Comparison of ENCODE assay signal across 8 mouse cellular contexts in genomic region chr6:95223537-95223936, GRCm38 (mm10).
DNase-seq lines count a peak whose midpoint lies in the region; ATAC-seq and TF ChIP-seq lines count a peak whose summit lies in the region.

No protein-coding gene starts in this region.

- H3K4me3 ChIP-seq in cortical plate, adult 2 months (ENCODE audit: insufficient read depth, low read length) = no peak overlapping the region
- H3K4me3 ChIP-seq in kidney, postnatal 0 days (replicated peaks; ENCODE audit: low read depth, low read length) = no peak overlapping the region
- no peak overlapping the region for H3K4me3 ChIP-seq in liver, embryonic 13.5 days (replicated peaks)

- H3K9ac ChIP-seq in kidney, postnatal 0 days (ENCODE audit: low read depth, low read length) = no peak overlapping the region
- H3K9ac ChIP-seq in liver, embryonic 13.5 days = no peak overlapping the region

- no peak for TF ChIP-seq POLR2A in cortical plate, adult 2 months (IDR thresholded peaks at IDR 0.05; ENCODE audit: extremely low read depth, insufficient read depth, low read length)

- H3K4me1 ChIP-seq in cortical plate, adult 2 months (ENCODE audit: control insufficient read depth, insufficient read depth, low read length) = peaks cover 2% of the 10 kb centered on the region; the same call in 1 of the 2 replicates
- H3K4me1 ChIP-seq in kidney, postnatal 0 days (replicated peaks; ENCODE audit: insufficient read depth, low read length) = no peaks in the 10 kb centered on the region
- H3K4me1 ChIP-seq in liver, embryonic 13.5 days (replicated peaks) = no peaks in the 10 kb centered on the region

- H3K4me2 ChIP-seq in kidney, postnatal 0 days (ENCODE audit: low read length) = no peak overlapping the region
- no peak overlapping the region for H3K4me2 ChIP-seq in liver, embryonic 13.5 days

- 22% methylated on average over 7 of the region's 7 CpGs for WGBS in kidney, postnatal 0 days
- 26% methylated on average over 7 of the region's 7 CpGs for WGBS in liver, embryonic 13.5 days (ENCODE audit: insufficient replicate concordance)

- H3K9me3 ChIP-seq in kidney, postnatal 0 days (replicated peaks; ENCODE audit: low read length) = no peaks in the 10 kb centered on the region
- H3K9me3 ChIP-seq in liver, embryonic 13.5 days (replicated peaks) = no peaks in the 10 kb centered on the region

- TF ChIP-seq CTCF in cortical plate, adult 2 months (IDR thresholded peaks at IDR 0.05; ENCODE audit: extremely low read depth, insufficient read depth, low read length) = peak; percentile 93
- TF ChIP-seq CTCF in kidney, postnatal 0 days (IDR thresholded peaks at IDR 0.05; ENCODE audit: low read depth) = peak; percentile 98

- H3K27ac ChIP-seq in cortical plate, adult 2 months (ENCODE audit: insufficient read depth, low read length) = no peak overlapping the region
- H3K27ac ChIP-seq in kidney, postnatal 0 days = no peak overlapping the region
- H3K27ac ChIP-seq in liver, embryonic 13.5 days = no peak overlapping the region

- peak; percentile 40; the same call in 1 of the 2 replicates for ATAC-seq in kidney, postnatal 0 days (replicated peaks; ENCODE audit: low FRiP score, low read depth)
- no peak for ATAC-seq in liver, embryonic 13.5 days (ENCODE audit: low read depth)

- no peaks in the 10 kb centered on the region for H3K36me3 ChIP-seq in kidney, postnatal 0 days (ENCODE audit: insufficient read depth, low read length)
- H3K36me3 ChIP-seq in liver, embryonic 13.5 days = no peaks in the 10 kb centered on the region

- DNase-seq in B cell, adult 2 months = peak; percentile 73 to 75
- peak; percentile 75 to 85 for DNase-seq in adrenal gland, adult 18-20 months (ENCODE audit: low spot score in 2 of 2)
- peak; percentile 16 for DNase-seq in gastrocnemius, postnatal 25 days
- DNase-seq in kidney, postnatal 0 days (ENCODE audit: low spot score) = peak; percentile 86
- DNase-seq in liver, embryonic 13.5 days = peak; percentile 22
- peak; percentile 89 for DNase-seq in ovary, postnatal 10 days (ENCODE audit: low spot score)
- DNase-seq in thymus, postnatal 0 days (ENCODE audit: low spot score) = peak; percentile 62

- no peaks in the 10 kb centered on the region for H3K27me3 ChIP-seq in kidney, postnatal 0 days (ENCODE audit: insufficient read depth, low read length)
- no peaks in the 10 kb centered on the region for H3K27me3 ChIP-seq in liver, embryonic 13.5 days

Comparison
In these comparisons a context has a peak if more than half of its experiments do, and no peak if none do; other contexts are left out.
1. DNase-seq: peak in every context shown above with its lines; median percentile 89 in ovary, postnatal 10 days; 86 in kidney, postnatal 0 days; 80 in adrenal gland, adult 18-20 months; 74 in B cell, adult 2 months; 62 in thymus, postnatal 0 days; 22 in liver, embryonic 13.5 days; 16 in gastrocnemius, postnatal 25 days.